Mouse (Mus musculus): ENCODE measurements around the gene Slc22a1. TPM values are rescaled to one million over a fixed set of nuclear protein-coding genes. Genes with fewer than 3 reads are reported as not detected.

The Slc22a1 gene
- 25.5 and 26.9 TPM in 2 replicates for polyA plus RNA-seq (2012; rRNA removed)

GRCm38 (mm10) chr17:12675646-12676045 lies at the start of gene Slc22a1:
Slc22a1 (minus strand) TSS chr17:12675829.

Other genes with a start within 250 kb of the Slc22a1 start
- 0.80 and 1.0 TPM in 2 replicates for gene Slc22a3, start 168.1 kb downstream of the Slc22a1 start, polyA plus RNA-seq (2012; rRNA removed)
- gene Slc22a2, start 91.7 kb downstream of the Slc22a1 start, polyA plus RNA-seq (2012; rRNA removed): not detected in 2 replicates
- 25.9 and 29.7 TPM in 2 replicates for gene Igf2r, start 93.8 kb upstream of the Slc22a1 start, polyA plus RNA-seq (2012; rRNA removed)
- not detected in 2 replicates for gene Mas1, start 192.3 kb upstream of the Slc22a1 start, polyA plus RNA-seq (2012; rRNA removed)
- gene Mrgprh, start 200.2 kb upstream of the Slc22a1 start, polyA plus RNA-seq (2012; rRNA removed): 0.06 and 0.07 TPM in 2 replicates
- 0.53 and 0.86 TPM in 2 replicates for gene Pnldc1, start 234.4 kb upstream of the Slc22a1 start, polyA plus RNA-seq (2012; rRNA removed)
- 30.1 and 45.5 TPM in 2 replicates for gene Tcp1, start 239.9 kb upstream of the Slc22a1 start, polyA plus RNA-seq (2012; rRNA removed)
- gene Mrpl18, start 240.5 kb upstream of the Slc22a1 start, polyA plus RNA-seq (2012; rRNA removed): 27.8 and 32.2 TPM in 2 replicates